Mouse (Mus musculus) kidney, postnatal 4 days (tissue): ENCODE data around the gene Hnrnpm.
"Not testable (repeated sequence)": the region's sequence is repeated elsewhere in the genome, so short reads cannot be mapped to it uniquely, and the experiment has no call there.

Experiments
- DNase-seq, 2 experiments: peaks; one replicate each; pipeline ENCODE4 v3.0.0; 2021; ENCODE audit warnings: mixed read lengths in 2 of 2

The Hnrnpm gene

DNA sequence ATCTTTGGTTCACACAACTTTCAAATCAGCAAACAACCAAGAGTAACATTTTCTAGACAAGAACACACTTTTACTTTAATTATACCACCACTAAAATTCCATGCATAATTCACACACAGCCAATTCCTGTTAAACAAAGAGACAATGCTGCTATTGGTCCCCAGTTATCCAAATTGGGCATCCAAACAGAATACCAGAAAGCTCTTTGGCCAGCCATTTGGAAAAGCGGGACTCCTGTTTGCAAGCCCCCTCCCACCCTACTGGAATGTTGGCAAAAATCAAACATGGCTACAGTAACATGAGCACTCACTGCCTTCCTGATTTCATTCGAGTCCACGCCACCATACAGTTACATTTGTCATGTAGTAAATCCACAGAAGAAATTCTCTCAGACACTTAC is 17.0 kb downstream of the Hnrnpm start:
- no peak for DNase-seq

DNA sequence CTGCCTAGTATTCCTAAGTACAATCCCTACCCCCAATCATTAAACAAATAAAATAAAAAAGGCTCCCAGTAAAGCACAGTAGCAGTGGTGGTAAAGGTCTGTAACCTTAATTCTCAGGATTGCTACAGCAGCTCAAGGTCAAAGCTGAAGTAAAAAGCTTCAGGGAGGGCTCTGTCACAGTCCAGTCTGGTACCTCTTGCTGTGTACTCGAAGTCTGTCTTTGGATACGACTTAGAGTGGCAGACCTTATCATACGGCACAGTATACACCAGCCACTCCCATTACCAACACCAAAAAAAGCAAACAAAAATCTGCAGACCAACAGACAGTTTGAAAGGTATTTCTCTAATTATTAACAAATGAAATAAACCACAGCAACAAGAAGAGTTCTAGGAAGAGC is 19.8 kb downstream of the Hnrnpm start:
- no peak for DNase-seq

- DNase-seq: no peak
These were observed 36.7 kb downstream of the Hnrnpm start for GRCm38 (mm10) chr17:33649781-33650475.

DNA sequence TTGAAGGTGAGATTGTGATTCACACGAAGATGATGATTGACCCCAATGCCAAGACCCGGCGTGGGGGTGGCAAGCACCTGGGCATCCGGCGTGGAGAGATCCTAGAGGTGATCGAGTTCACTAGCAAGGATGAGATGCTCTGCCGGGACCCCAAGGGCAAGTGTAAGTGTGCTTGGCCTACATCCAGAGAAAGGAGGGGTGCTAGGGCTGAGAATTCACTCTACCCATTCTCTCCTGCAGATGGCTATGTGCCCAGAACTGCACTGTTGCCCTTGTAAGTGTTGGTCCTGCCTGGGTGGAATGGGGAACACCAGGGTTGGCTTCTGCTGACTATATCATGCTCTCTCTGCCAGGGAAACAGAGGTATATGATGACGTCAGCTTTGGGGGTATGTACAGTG is 41.6 kb downstream of the Hnrnpm start:
- DNase-seq: no peak

DNA sequence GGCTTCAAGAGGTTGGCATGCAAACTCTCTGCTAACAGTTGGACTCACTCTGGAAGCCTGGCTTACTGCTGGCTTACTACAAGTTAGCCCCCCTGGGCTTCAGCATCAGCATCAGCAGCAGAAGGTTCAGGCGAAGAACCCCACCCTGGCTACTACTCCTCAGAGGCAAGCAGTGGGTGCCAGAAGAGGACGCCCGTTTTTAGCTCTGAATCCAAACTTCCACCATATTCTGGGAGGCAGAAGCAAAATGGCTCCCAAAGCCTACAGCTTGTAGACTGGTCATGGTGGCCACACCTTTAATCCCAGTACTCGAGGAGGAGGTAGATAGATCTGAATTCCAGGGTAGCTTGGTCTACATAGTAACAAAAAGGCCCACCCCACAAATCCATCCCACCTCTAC is 42.6 kb downstream of the Hnrnpm start:
- DNase-seq: no peak

DNA sequence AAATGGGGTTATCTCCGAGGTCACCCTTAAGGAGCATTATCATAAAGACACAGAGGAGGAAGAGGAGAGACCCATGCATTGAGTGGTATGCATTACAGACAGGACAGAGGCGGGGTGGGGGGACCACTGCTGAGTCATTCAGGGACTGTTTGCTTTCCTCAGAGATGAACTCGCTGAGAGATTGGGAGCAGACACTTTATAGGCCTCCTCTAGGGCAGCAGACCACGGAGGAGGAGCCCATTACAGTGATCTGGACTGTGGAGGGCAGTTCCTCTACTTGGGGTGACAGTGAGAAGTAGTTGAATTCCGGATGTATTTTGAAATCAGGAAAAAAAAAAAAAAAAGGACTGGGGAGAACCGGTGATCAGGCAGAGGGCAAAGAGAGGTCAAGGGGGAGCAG is 46.9 kb downstream of the Hnrnpm start:
- DNase-seq: no peak

DNA sequence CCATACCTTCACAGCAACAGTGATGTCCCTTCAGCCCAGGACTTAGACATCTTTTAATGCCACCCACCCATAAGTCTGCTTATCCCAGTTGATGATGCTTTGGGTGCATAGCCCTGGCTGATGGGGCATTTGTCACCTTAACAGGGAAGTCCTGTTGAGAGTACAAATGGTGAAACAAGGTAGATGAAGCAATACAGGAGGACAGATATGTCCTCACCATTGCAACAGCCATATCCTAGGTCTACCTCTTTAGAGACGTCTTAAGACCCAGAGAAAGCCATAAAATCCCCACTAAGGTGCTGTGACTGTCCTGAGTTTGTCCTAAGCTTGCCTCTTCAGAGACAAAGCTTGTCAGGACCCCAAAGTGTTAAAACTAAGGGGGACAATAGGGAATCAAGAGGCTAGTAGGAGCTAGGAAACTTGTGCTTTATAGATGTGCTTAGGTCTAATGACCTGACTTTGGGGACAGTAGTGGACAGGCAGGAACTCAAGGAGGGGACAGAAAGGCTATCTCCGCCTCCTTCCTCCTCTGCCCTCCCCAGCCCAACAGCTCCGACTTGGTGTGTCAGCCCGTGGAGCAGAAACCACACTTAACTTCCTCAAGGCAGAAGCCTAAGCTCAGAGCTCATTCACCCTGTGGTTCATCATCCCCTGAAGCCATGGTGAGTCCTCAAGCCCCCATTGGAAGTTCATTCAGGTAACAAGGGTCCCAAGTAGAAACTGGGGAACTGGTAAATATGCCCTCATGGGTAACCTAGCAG is 49.0 kb downstream of the Hnrnpm start, which contains the start of gene Pram1:
Gene Pram1, plus strand, starts transcription at position 541 of the 761 bp plus-strand sequence.
- no peak for DNase-seq

- DNase-seq: no peak
These were observed 49.6 kb downstream of the Hnrnpm start for GRCm38 (mm10) chr17:33637038-33637437.

DNA sequence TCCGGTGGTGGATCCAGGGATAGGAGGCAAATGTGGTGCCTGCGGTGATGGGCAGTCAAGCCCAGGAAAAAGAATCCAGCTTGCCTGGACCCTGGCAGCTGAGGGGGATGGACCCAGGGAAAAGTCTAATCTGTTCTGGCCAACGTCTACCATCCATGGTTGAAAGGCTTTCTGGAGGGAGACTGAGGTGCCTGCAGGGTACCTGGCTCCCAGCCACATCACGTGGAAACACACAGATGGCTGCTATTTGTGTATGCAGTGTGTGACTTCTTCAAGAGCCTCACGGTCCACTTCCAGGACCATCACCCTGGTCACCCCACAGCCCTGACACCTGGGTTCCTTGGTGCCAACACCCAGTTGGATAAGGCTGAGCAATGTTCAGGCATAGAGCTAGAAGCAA is 54.9 kb downstream of the Hnrnpm start:
- DNase-seq: peak in 1 of 2 experiments; percentile 9

GRCm38 (mm10) chr17:33631236-33631635 is 55.4 kb downstream of the Hnrnpm start:
- DNase-seq: no peak

- peak in 1 of 2 experiments; percentile 35 for DNase-seq
These were observed 56.3 kb downstream of the Hnrnpm start for GRCm38 (mm10) chr17:33630171-33630895.

GRCm38 (mm10) chr17:33629487-33630125 is 57.1 kb downstream of the Hnrnpm start:
- DNase-seq: no peak

DNA sequence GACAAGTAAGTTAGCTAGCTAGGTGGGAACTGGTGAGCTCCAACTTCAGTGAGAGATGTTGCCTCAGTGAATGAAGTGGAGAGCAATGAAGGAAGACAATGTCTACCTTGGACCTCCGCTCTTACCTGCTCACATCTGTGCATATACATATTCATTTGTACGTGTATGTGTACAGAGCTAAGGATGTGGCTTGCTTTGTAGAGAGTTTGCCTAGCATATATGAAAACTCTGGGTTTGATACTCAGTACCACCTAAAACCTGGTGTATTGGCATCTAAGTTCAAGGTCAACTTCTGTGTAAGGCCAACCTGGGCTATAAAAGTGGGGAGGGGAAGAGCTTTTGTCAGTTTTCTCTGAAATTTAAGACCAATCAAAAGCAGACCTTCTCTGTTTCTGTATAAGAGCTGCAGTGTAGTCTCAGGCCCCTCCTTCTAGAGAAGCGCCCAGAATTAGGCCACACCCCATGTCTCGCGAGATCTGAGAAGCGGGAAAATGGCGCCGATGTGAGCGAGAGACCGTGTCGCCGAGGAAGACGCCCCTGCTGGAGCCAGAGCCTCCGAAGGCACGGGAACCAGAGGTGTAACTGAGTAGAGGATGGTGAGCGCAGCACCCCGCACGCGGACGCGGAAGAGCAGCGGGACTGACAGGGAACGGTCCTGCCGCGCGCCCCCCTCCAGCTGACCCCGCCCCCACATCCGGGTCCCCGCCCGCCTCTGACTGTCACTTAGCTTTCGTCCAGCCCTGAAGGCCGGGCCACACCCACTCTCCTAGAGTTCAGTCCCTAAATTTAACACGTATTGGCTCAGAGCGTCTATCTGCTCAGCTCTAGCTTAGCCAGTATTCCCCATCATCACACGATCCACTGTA is 57.8 kb downstream of the Hnrnpm start, which contains the start of gene Zfp414:
Gene Zfp414, plus strand, starts transcription at position 470 of the 866 bp plus-strand sequence.
- DNase-seq: peak; percentile 93 to 96

GRCm38 (mm10) chr17:33627281-33627680 is 59.4 kb downstream of the Hnrnpm start:
- no peak for DNase-seq

- not testable (repeated sequence) for DNase-seq
These were observed 72.9 kb downstream of the Hnrnpm start for GRCm38 (mm10) chr17:33613726-33614125.

DNA sequence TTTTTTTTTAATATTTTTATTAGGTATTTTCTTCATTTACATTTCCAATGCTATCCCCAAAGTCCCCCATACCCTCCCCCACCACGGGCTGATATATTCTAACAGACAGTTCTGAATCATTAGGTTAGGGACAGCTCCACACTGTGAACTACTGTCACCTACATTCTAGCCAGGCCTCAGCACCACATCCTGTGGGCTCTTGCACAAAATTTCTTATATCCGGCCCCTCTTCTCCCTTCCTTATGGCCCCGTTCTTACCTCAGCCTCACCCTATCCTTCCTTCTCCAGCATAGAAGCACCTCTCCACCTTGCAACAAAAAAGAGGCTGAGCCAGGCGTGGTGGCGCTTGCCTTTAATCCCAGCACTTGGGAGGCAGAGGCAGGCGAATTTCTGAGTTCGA is 76.1 kb downstream of the Hnrnpm start:
- DNase-seq: no peak

DNA sequence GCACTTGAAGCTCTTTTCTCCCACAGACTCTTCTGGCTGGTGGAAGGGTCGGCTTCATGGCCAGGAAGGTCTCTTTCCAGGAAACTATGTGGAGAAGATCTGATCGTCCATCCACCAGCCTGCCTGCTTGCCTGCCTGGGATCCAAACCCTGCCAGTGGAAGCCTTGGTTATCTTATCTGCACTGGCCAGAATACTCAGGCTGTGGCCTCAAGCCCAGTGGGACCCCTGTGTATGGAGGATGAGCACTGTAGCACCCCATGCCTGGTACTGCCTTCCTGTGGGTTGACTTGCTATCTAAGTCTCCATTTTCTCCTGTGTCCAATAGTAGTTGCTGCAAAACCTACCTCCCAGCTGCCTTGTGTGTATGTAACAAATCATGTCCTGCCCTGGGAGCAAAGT is 79.4 kb downstream of the Hnrnpm start:
- no peak for DNase-seq

- DNase-seq: no peak
These were observed 84.7 kb downstream of the Hnrnpm start for GRCm38 (mm10) chr17:33601947-33602346.

DNA sequence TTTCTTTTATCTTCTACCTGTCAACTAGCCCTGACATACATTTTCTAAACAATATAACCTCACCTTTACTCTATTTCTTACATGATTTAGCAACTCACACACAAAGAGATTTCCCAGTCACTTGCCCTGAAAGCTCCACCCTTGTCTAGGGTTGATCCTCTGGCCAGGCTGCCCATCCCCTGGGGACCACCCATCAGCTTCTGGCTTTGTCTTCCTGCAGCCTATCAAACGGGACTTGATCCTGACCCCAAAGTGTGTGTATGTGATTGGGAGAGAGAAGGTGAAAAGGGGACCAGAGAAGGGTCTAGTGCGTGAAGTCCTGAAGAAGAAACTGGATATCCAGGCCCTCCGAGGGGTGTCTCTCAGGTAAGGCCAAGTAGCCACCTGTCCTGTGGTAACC is 85.8 kb downstream of the Hnrnpm start:
- no peak for DNase-seq

DNA sequence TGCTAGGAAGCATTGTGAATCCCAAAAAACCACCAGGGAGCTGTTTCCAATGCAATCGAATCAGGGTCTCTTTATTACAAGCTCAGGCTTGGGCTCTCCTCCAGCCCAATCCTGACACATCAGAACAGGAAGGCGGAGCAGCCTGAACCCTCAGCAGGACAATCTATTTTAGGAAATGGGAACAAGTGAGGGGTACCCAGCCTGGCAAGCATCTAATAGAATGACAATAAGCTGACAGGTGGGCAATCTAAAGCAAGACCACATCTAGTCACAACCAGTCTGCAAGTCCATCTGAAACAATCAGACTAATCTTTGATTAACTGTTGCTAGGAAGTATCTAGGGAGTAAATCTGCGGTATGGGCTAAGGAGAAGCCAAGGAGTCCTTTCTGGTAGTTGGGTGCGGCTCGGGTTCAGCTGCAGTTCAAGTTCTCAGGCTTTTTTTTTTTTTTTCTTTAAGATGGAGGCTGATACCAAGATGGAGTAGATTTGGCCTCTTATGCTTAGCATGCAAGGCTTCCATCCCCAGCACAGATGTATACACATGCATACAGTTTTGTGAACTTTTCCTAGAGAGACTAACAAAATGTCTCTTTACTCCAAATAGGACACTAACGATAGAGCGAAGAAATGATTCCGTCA is 86.7 kb downstream of the Hnrnpm start:
- no peak for DNase-seq

GRCm38 (mm10) chr17:33598506-33598905 is 88.2 kb downstream of the Hnrnpm start:
- no peak for DNase-seq
